Mouse (Mus musculus): Measurements from ENCODE around the gene 1700001C02Rik. TPM values are rescaled to one million over a fixed set of nuclear protein-coding genes. Genes with fewer than 3 reads are reported as not detected.

1700001C02Rik gene
- 1.00 TPM for polyA plus RNA-seq (2014; fragmentation: Illumina TruSeq; extraction: RNeasy Lipid Tissue Mini Kit (QIAGEN cat#74804))

DNA sequence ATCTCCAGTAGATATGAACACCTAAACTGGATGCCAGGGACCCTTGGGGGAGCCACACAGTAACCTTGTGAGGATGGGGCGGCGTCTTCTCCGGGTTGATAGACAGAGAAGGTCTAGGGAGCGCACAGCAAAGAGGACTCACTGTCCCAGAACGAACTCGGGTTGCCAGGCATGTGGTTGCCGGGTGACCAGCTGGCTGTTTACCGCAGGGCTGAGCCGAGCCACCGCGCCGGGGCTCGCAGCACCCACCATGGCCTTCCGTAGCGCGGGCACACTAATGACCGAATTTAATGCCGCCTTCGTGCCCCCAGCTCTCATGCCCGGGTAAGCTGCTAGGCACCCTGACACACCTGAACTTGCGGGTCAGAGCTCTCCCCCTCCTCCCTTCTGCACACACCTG lies at the start of gene 1700001C02Rik:
Gene 1700001C02Rik (plus strand): TSS at position 187 of the 400 bp plus-strand sequence.

DNA sequence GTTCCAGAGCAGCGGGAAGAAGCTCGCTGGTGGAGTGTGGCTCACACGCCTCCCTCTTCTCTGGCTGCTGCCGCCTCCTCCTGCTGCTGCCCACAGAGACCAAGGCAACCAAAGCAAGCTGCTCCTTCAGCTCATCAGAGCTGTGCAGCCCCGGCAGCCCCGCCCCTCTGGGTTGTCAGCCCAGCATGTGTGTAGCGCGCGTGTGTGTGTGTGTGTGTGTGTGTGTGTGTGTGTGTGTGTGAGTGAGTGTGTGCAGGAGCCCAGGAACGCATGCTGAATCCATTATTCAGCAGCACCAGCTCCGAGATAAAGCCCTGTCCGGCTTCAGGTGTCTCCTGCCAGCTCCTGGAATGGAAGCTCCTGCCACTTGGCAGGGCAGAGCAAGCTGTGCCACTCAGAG lies 4.0 kb upstream of the 1700001C02Rik start, which contains the start of gene Otof:
Gene Otof (minus strand): TSS at position 112 of the 400 bp plus-strand sequence.

Other genes starting within 250 kb of the 1700001C02Rik start
- 40.1 TPM for gene Selenoi, start 233.5 kb upstream of the 1700001C02Rik start, polyA plus RNA-seq (2014; fragmentation: Illumina TruSeq; extraction: RNeasy Lipid Tissue Mini Kit (QIAGEN cat#74804))
- gene Drc1, start 184.7 kb upstream of the 1700001C02Rik start, polyA plus RNA-seq (2014; fragmentation: Illumina TruSeq; extraction: RNeasy Lipid Tissue Mini Kit (QIAGEN cat#74804)) = 1.5 TPM
- gene Otof, start 4.1 kb upstream of the 1700001C02Rik start, polyA plus RNA-seq (2014; fragmentation: Illumina TruSeq; extraction: RNeasy Lipid Tissue Mini Kit (QIAGEN cat#74804)) = not detected
- gene Cib4, start 79.8 kb downstream of the 1700001C02Rik start, polyA plus RNA-seq (2014; fragmentation: Illumina TruSeq; extraction: RNeasy Lipid Tissue Mini Kit (QIAGEN cat#74804)) = not detected
- gene Kcnk3, start 122.1 kb downstream of the 1700001C02Rik start, polyA plus RNA-seq (2014; fragmentation: Illumina TruSeq; extraction: RNeasy Lipid Tissue Mini Kit (QIAGEN cat#74804)) = 6.8 TPM
- gene Slc35f6, start 181.9 kb downstream of the 1700001C02Rik start, polyA plus RNA-seq (2014; fragmentation: Illumina TruSeq; extraction: RNeasy Lipid Tissue Mini Kit (QIAGEN cat#74804)) = 8.7 TPM
- gene Cenpa, start 200.7 kb downstream of the 1700001C02Rik start, polyA plus RNA-seq (2014; fragmentation: Illumina TruSeq; extraction: RNeasy Lipid Tissue Mini Kit (QIAGEN cat#74804)) = 22.9 TPM
- gene Dpysl5, start 245.5 kb downstream of the 1700001C02Rik start, polyA plus RNA-seq (2014; fragmentation: Illumina TruSeq; extraction: RNeasy Lipid Tissue Mini Kit (QIAGEN cat#74804)) = 5.2 TPM

Measured in ovary, adult 10 weeks (tissue).